Mouse (Mus musculus): ENCODE results near the gene Gdf15. TPM values are rescaled to one million over a fixed set of nuclear protein-coding genes. Genes with fewer than 3 reads are reported as not detected.
A peak's percentile ranks its signal among the peaks of the same experiment; 100 is the strongest.

The Gdf15 gene
- polyA plus RNA-seq, 1 experiment from 2014 or later: 4.3 TPM

DNA sequence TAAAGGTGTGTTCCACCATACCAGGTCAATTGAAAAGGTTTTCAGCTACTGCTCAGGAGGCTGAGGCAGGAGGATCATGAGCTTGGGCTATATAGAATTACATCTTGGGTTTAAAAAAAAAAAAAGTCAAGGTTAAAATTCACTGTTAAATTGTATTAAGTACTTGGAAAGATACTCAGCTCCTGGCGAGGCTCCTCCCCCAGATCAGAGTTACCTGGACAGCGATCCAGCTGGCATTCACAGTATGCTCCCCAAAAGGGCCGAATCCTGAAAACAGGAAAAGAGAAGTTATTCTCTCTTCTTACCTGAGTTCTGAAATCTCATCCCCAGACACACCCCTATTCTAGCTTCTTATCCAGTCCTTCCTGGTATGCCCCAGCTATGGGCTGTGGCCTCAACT lies 25.0 kb upstream of the Gdf15 start:
- no peak overlapping the region for H3K27ac ChIP-seq (replicated peaks)
- no peak for ATAC-seq (ENCODE audit: insufficient read depth)
- H3K27me3 ChIP-seq: no peaks in the 10 kb centered on the region
- peaks cover 27% of the 10 kb centered on the region; the same call in 1 of the 2 replicates for H3K36me3 ChIP-seq (replicated peaks)
- no peak overlapping the region for H3K4me3 ChIP-seq (replicated peaks)
- H3K4me2 ChIP-seq: no peak overlapping the region
- no peak overlapping the region for H3K9ac ChIP-seq
- no peaks in the 10 kb centered on the region for H3K9me3 ChIP-seq (replicated peaks)
- 77% methylated on average over 3 of the region's 3 CpGs for WGBS (ENCODE audit: insufficient replicate concordance)
- H3K4me1 ChIP-seq (replicated peaks): peaks cover 53% of the 10 kb centered on the region

DNA sequence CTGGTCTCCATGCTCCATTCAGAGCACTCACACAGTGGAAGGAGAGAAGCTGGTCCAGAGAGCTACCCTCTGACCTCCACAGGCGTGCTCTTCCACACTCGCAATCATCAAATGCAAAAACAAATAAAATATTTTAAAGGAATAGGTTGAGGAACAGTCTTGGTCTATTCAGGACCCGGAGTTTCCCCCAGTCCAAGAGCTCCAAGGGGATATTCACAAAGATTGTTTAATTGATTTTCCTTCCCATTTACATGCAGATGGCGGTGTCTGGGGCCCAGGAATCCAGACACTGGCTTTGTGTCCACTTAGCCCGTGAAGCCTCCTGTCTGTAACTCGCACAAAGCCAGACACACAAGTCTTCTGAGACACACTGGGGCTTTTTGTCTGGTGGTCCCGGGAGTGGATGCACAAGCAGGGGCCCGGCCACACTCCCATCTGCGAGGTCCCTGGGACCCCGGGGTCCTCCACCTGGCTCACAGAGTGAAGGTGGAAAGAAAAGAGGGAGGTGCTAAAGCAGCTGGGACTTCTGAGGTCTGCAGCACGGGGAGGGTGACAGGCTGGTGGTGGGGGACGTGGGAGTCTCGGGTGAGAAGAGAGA lies 24.0 kb upstream of the Gdf15 start:
- Histone ChIP-seq H3K27ac (replicated peaks) (no peak overlapping the region), H3K4me1 (replicated peaks) (peaks cover 49% of the 10 kb centered on the region), H3K9me3 (replicated peaks) (no peaks in the 10 kb centered on the region), H3K27me3 (no peaks in the 10 kb centered on the region), H3K4me2 (no peak overlapping the region), H3K9ac (no peak overlapping the region), H3K36me3 (replicated peaks) (peaks cover 36% of the 10 kb centered on the region), H3K4me3 (replicated peaks) (no peak overlapping the region)
- ATAC-seq (ENCODE audit: insufficient read depth): no peak
- WGBS (ENCODE audit: insufficient replicate concordance): 77% methylated on average over 13 of the region's 13 CpGs

- no peak overlapping the region for H3K9ac ChIP-seq
- no peaks in the 10 kb centered on the region for H3K9me3 ChIP-seq (replicated peaks)
- peaks cover 44% of the 10 kb centered on the region for H3K36me3 ChIP-seq (replicated peaks)
- H3K27me3 ChIP-seq: no peaks in the 10 kb centered on the region
- WGBS (ENCODE audit: insufficient replicate concordance): 75% methylated on average over 2 of the region's 2 CpGs
- ATAC-seq (ENCODE audit: insufficient read depth): no peak
- no peak overlapping the region for H3K4me3 ChIP-seq (replicated peaks)
- H3K4me2 ChIP-seq: no peak overlapping the region
- H3K4me1 ChIP-seq (replicated peaks): peaks cover 41% of the 10 kb centered on the region
- no peak overlapping the region for H3K27ac ChIP-seq (replicated peaks)
Measured at GRCm38 (mm10) chr8:70655469-70655868, 23.2 kb upstream of the Gdf15 start.

- Histone ChIP-seq H3K36me3 (replicated peaks) (peaks cover 57% of the 10 kb centered on the region), H3K4me2 (no peak overlapping the region), H3K9me3 (replicated peaks) (no peaks in the 10 kb centered on the region), H3K4me1 (replicated peaks) (peaks cover 39% of the 10 kb centered on the region), H3K27ac (replicated peaks) (no peak overlapping the region), H3K27me3 (no peaks in the 10 kb centered on the region), H3K4me3 (replicated peaks) (no peak overlapping the region), H3K9ac (no peak overlapping the region)
- 31% methylated on average over 1 of the region's 1 CpGs for WGBS (ENCODE audit: insufficient replicate concordance)
- ATAC-seq (ENCODE audit: insufficient read depth): no peak
Measured at GRCm38 (mm10) chr8:70654121-70654520, 21.9 kb upstream of the Gdf15 start.

DNA sequence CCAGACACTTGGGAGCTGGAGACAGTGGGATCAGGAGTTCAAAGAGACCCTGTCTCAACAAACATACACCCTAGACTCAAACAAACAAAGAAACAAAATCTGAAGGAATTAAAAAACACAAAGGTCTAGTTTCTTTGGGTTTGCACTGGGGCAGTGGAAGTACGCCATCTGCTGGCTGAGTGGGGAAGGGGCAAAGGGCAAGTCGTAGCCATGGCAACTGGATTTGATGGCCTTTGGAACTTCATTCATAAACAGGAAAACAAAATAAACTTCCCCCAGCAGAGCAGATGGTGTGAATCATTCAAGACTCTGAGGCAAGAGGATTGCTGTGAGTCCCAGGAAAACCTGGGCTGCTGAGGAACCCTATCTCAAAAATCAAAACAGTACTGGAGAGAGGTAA lies 21.0 kb upstream of the Gdf15 start:
- 31% methylated on average over 2 of the region's 2 CpGs for WGBS (ENCODE audit: insufficient replicate concordance)

DNA sequence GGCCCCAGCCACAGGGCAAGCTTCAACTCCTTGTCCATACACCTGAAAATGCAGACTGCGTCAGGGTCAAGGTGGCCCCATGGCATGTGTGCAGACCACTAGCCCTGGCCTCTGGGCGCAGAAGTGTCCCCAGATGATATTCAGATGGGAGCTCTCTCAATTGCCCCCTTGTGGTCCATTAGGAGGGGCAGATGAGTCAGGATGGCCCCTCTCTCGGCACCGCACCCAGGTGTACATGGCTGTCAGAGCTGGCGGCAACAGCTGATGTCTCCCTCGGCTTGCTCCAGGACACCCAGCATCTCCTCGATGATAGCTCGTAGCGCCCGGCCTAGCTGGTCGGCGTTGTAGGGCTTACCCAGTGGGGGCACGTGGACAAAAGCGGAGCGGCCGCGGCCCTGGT lies 18.1 kb upstream of the Gdf15 start:
- H3K9me3 ChIP-seq (replicated peaks): no peaks in the 10 kb centered on the region
- no peak overlapping the region for H3K4me2 ChIP-seq
- H3K36me3 ChIP-seq (replicated peaks): peaks cover 41% of the 10 kb centered on the region
- no peak overlapping the region for H3K4me3 ChIP-seq (replicated peaks)
- H3K27ac ChIP-seq (replicated peaks): no peak overlapping the region
- ATAC-seq (ENCODE audit: insufficient read depth): no peak
- WGBS (ENCODE audit: insufficient replicate concordance): 85% methylated on average over 17 of the region's 17 CpGs
- H3K4me1 ChIP-seq (replicated peaks): peaks cover 53% of the 10 kb centered on the region
- H3K9ac ChIP-seq: no peak overlapping the region
- no peaks in the 10 kb centered on the region for H3K27me3 ChIP-seq

More for the DNA sequence above, 21.0 kb upstream of the Gdf15 start:
- H3K4me2 ChIP-seq: no peak overlapping the region
- H3K36me3 ChIP-seq (replicated peaks): peaks cover 57% of the 10 kb centered on the region
- no peak overlapping the region for H3K4me3 ChIP-seq (replicated peaks)
- no peak overlapping the region for H3K27ac ChIP-seq (replicated peaks)
- peaks cover 39% of the 10 kb centered on the region for H3K4me1 ChIP-seq (replicated peaks)
- H3K9ac ChIP-seq: no peak overlapping the region
- no peak for ATAC-seq (ENCODE audit: insufficient read depth)
- no peaks in the 10 kb centered on the region for H3K27me3 ChIP-seq
- no peaks in the 10 kb centered on the region for H3K9me3 ChIP-seq (replicated peaks)

- WGBS (ENCODE audit: insufficient replicate concordance): 67% methylated on average over 4 of the region's 4 CpGs
- Histone ChIP-seq H3K4me2 (no peak overlapping the region), H3K4me1 (replicated peaks) (peaks cover 48% of the 10 kb centered on the region), H3K9ac (no peak overlapping the region), H3K36me3 (replicated peaks) (peaks cover 34% of the 10 kb centered on the region), H3K9me3 (replicated peaks) (no peaks in the 10 kb centered on the region), H3K4me3 (replicated peaks) (no peak overlapping the region), H3K27ac (replicated peaks) (peak overlapping the region; percentile 26), H3K27me3 (no peaks in the 10 kb centered on the region)
- ATAC-seq (ENCODE audit: insufficient read depth): peak; percentile 33; the same call in 1 of the 2 replicates
Measured at GRCm38 (mm10) chr8:70649324-70649723, 17.1 kb upstream of the Gdf15 start.

- ATAC-seq (ENCODE audit: insufficient read depth): no peak
- H3K36me3 ChIP-seq (replicated peaks): peaks cover 34% of the 10 kb centered on the region
- no peak overlapping the region for H3K4me3 ChIP-seq (replicated peaks)
- no peak overlapping the region for H3K9ac ChIP-seq
- 48% methylated on average over 3 of the region's 3 CpGs for WGBS (ENCODE audit: insufficient replicate concordance)
- no peak overlapping the region for H3K4me2 ChIP-seq
- no peaks in the 10 kb centered on the region for H3K27me3 ChIP-seq
- H3K9me3 ChIP-seq (replicated peaks): no peaks in the 10 kb centered on the region
- H3K27ac ChIP-seq (replicated peaks): peak overlapping the region; percentile 26
- peaks cover 45% of the 10 kb centered on the region for H3K4me1 ChIP-seq (replicated peaks)
Measured at GRCm38 (mm10) chr8:70648921-70649320, 16.7 kb upstream of the Gdf15 start.

GRCm38 (mm10) chr8:70648164-70648442 lies 15.8 kb upstream of the Gdf15 start:
- peak overlapping the region; percentile 64; the same call in 1 of the 2 replicates for H3K27ac ChIP-seq (replicated peaks)
- 0 out of 2 replicates have a peak overlapping the region, but pooled peaks have one; percentile 11 for H3K9ac ChIP-seq
- no peaks in the 10 kb centered on the region for H3K9me3 ChIP-seq (replicated peaks)
- peaks cover 34% of the 10 kb centered on the region for H3K36me3 ChIP-seq (replicated peaks)
- H3K4me3 ChIP-seq (replicated peaks): no peak overlapping the region
- ATAC-seq (ENCODE audit: insufficient read depth): peak; percentile 37
- H3K27me3 ChIP-seq: no peaks in the 10 kb centered on the region
- 29% methylated on average over 1 of the region's 1 CpGs for WGBS (ENCODE audit: insufficient replicate concordance)
- no peak overlapping the region for H3K4me2 ChIP-seq
- peaks cover 45% of the 10 kb centered on the region for H3K4me1 ChIP-seq (replicated peaks)

DNA sequence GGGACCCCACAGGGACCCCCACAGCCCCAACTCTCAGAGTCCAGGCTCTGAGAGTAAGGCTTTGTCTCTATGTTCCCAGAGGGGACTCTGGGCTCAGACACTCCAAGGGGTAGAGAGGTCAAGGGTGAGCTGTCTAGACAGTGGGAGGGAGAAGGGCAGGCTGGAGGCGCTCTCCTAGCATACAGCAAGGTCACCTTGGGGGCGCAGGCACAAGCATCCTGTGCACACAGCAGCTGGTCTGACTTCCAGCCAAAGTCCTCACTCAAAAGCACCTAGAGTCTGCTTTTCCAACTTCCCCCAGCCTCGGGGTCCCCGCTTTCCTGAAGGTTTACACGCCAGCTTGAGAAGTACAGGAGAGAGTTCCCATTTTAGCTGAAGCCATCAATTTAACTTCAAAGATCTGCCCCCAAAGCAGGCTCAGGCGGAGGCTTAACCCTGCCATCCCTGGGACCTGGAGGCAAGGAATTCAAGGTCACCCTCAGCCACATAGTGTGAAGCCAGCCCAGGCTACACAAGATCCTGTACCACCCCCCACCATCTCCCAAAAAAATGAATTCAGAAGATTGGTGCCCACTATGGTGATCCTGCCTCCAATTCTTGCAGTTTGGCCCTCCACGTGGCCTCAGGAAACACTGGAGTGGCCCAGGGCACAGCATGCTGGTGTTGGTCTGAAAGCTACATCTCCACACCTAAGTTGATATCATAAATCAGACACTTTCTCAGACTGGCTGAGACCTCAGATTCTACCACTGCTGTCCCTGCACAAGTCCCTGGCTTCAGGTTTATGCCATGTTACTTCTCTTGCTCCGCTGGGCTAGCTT lies 15.3 kb upstream of the Gdf15 start:
- 65% methylated on average over 8 of the region's 8 CpGs for WGBS (ENCODE audit: insufficient replicate concordance)
- H3K36me3 ChIP-seq (replicated peaks): peaks cover 33% of the 10 kb centered on the region
- 0 out of 2 replicates have a peak overlapping the region, but pooled peaks have one; percentile 11 for H3K9ac ChIP-seq
- peak overlapping the region; percentile 64 for H3K27ac ChIP-seq (replicated peaks)
- H3K9me3 ChIP-seq (replicated peaks): no peaks in the 10 kb centered on the region
- ATAC-seq (ENCODE audit: insufficient read depth): no peak
- no peaks in the 10 kb centered on the region for H3K27me3 ChIP-seq
- no peak overlapping the region for H3K4me3 ChIP-seq (replicated peaks)
- H3K4me2 ChIP-seq: no peak overlapping the region
- H3K4me1 ChIP-seq (replicated peaks): peaks cover 45% of the 10 kb centered on the region

GRCm38 (mm10) chr8:70646775-70647174 lies 14.5 kb upstream of the Gdf15 start:
- Histone ChIP-seq H3K9ac (no peak overlapping the region), H3K4me2 (no peak overlapping the region), H3K27ac (replicated peaks) (0 out of 2 replicates have a peak overlapping the region, but pooled peaks have one; percentile 64), H3K4me3 (replicated peaks) (no peak overlapping the region), H3K4me1 (replicated peaks) (peaks cover 45% of the 10 kb centered on the region), H3K36me3 (replicated peaks) (peaks cover 25% of the 10 kb centered on the region), H3K9me3 (replicated peaks) (no peaks in the 10 kb centered on the region), H3K27me3 (no peaks in the 10 kb centered on the region)
- ATAC-seq (ENCODE audit: insufficient read depth): no peak
